ENCODE assay signal across 15 mouse cellular contexts in genomic region chr15:94571501-94571900, GRCm38 (mm10). TPM values are rescaled to one million over a fixed set of nuclear protein-coding genes. Genes with fewer than 3 reads are reported as not detected.
"Had no signal": no experiment of that assay in that cellular context is flagged by ENCODE, and none has a peak within 500 bp of the region (broad histone marks: within the 10 kb centered on the region; RNA-seq: fewer than 3 reads in every experiment).

No protein-coding gene starts in this region.

- ATAC-seq: liver, postnatal 0 days; midbrain, embryonic 15.5 days had no signal

- H3K4me1 ChIP-seq: lung, embryonic 15.5 days; midbrain, embryonic 15.5 days had no signal

- H3K27me3 ChIP-seq: liver, embryonic 13.5 days; lung, embryonic 15.5 days; megakaryocyte, embryonic 14.5 days; midbrain, embryonic 15.5 days had no signal

- H3K9me3 ChIP-seq: limb, embryonic 10.5 days; liver, embryonic 13.5 days; lung, embryonic 15.5 days; megakaryocyte, embryonic 14.5 days; midbrain, embryonic 15.5 days had no signal

- DNase-seq: kidney, adult 8-10 months; kidney, postnatal 25 days; layer of hippocampus, adult 9-11 months; liver, embryonic 13.5 days; liver, postnatal 0 days; lung, postnatal 14 days; right cerebral cortex, postnatal 14 days; thymus, postnatal 25 days had no signal

- H3K27ac ChIP-seq: limb, embryonic 10.5 days; liver, embryonic 13.5 days; lung, embryonic 15.5 days; macrophage; midbrain, embryonic 15.5 days had no signal

- H3K9ac ChIP-seq: liver, embryonic 13.5 days; liver, postnatal 0 days; lung, embryonic 15.5 days; midbrain, embryonic 15.5 days had no signal

- H3K4me3 ChIP-seq: limb, embryonic 10.5 days; liver, embryonic 13.5 days; lung, embryonic 15.5 days; megakaryocyte, embryonic 14.5 days; midbrain, embryonic 15.5 days had no signal

- H3K36me3 ChIP-seq: limb, embryonic 10.5 days; liver, embryonic 13.5 days; lung, embryonic 15.5 days; midbrain, embryonic 15.5 days had no signal

- H3K4me2 ChIP-seq: liver, embryonic 13.5 days; lung, embryonic 15.5 days; midbrain, embryonic 11.5 days; midbrain, embryonic 15.5 days had no signal

RNA-seq across cellular contexts. Expression of gene Tmem117, which starts 57.5 kb away (rescaled TPM):
- polyA plus RNA-seq: liver, postnatal 0 days; spleen, adult 2 months had no signal
